Mouse (Mus musculus): ENCODE measurements at regions not wholly inside any gene's neighbourhood (a gene's known extent, or its start where the extent isn't known, plus 50 kb on each side); places are given as distances from the start of the nearest gene placed in this dataset.
"Not testable (repeated sequence)": the region's sequence is repeated elsewhere in the genome, so short reads cannot be mapped to it uniquely, and the experiment has no call there.

GRCm38 (mm10) chr17:9278046-9278445 lies 143.8 kb upstream of the Gm17728 start:
- not testable (repeated sequence) for DNase-seq

DNA sequence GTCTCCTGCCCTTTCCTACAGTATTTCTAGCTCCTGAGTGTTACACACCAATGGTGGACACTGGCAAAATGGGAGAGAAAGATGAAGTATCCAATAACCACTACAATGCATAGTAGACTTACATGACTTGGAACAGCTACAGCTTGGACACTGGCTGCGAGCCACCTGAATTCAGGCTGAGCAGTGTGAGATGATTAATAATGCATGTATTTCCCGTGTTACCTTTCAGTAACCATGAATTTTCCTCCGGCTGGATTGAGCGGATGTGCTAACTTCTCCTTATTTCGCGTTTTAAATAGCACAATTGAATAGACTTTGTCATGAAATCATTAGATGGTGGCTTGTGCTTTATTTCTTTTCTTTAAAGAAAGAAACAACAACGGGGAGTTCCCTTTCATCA lies 142.4 kb upstream of the Gm17728 start:
- DNase-seq, result no peak

DNA sequence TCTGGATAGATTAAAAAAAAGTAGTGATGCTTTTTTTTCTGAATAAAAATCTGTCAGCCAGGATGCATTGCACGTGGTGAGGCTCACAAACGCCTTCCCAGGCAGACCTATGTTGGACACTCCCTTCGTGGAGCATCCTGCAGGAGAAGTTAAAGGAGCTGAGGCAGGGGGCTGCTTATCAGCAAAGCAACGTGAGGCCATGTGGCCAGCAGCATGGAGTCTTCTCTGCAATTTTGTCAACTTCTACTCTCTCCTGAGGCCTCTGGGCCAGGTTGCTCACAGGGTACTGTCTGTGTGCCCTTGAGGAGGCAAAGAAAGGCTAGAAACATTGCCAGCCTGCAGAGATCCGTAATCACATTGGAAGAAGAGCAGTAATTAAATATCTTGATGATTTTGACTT lies 140.0 kb upstream of the Gm17728 start:
- no peak for DNase-seq

- DNase-seq, result no peak
Observed at GRCm38 (mm10) chr17:9282333-9283176, 139.3 kb upstream of the Gm17728 start.

- DNase-seq, result no peak
Observed at GRCm38 (mm10) chr17:9286431-9286830, 135.4 kb upstream of the Gm17728 start.

DNA sequence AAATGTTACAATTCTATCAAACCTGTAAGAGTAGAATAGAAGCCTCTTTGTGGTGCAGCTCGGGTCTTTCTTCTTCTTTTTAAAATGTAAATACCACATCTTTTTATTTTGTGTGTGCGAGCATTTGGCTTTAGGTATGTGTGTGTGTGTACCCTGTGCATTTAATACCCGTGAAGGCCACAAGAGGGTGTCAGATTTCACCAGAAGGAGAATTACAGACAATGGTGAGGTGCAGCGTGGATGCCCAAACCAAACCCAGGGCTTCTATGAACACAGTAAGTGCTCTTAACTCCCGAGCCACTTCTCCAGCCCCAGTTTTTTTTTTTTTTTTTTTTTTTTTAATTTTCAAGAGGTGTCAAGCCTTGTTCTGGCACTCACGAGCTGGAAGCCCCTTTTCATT lies 135.0 kb upstream of the Gm17728 start:
- no peak for DNase-seq

DNA sequence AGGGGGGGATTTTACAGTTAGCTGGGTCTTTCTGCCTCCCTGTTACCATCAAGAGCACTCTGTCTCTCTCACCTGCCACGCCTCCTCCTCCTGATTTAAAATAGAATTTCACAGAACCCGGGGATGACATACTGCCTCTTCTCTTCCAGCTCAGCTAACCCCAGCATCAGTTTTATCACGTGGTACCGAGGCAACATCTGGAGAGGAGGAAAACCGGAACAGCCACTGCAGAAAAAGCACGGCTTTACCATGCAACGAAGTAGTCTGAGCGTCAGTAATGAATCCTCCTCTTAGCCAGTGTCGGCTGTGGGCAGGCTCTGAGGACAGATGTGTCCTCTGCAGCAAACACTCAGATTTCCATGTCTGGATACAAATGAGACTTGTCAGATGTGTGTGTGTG lies 134.2 kb upstream of the Gm17728 start:
- no peak for DNase-seq

GRCm38 (mm10) chr17:9291601-9292000 lies 130.3 kb upstream of the Gm17728 start:
- DNase-seq, result no peak

DNA sequence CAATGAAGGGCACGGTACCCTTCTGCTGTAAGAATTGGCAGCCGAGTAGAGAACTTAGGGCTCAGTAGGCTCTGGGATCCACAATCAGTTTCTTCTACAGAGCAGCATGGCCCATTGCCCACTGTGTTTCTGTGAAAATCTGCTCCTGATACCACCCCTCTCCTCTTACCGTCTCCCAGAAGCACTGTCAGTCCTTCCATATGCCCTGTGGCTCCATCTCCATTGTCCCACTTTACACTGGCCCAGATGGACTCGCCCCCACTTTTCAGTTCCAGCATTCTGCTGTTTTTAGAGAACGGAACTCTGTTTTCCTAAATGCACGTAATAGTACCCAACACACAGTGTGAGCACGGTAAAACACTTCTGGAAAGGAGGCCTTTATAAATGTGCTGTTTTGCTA lies 129.6 kb upstream of the Gm17728 start:
- DNase-seq, result no peak

DNA sequence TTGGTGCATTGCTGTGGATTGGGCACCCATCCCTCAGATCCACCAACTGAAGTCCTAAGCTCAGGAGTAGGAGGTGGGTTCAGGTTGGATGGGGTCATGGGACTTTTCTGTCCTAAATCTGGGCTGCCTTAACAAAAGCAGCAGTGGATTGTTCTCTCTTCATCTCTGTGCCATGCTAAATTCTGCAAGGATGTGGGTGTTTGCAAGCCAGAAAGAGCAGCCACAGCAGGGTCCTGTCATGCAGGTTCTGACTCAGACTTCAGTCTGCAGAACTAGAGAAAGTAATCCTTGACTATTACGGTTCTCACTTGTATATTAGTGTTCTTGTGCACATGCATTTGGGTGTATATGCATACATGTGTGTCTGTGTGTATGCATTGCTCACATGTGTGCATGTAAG lies 125.5 kb upstream of the Gm17728 start:
- no peak for DNase-seq

GRCm38 (mm10) chr17:9298231-9298630 lies 123.6 kb upstream of the Gm17728 start:
- DNase-seq, result no peak

DNA sequence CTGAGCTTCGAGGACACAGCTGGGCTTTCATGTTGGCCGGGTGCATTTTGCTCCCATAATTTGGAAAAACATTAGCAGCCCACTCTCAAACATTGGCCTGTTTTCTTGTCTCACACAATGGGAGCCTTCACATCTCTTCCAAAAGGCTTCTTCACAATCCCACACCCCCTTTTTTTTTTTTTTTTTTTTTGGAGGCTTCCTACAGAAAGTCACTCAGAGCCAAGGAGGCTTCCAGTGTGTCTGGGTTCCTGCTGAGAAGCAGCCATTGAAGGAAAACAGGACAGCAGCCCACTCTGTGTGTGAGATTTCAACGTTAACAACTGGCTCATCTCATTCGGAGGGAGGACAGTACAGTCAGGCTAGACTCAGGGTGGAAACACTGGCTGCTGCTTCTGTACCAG lies 120.8 kb upstream of the Gm17728 start:
- no peak for DNase-seq

DNA sequence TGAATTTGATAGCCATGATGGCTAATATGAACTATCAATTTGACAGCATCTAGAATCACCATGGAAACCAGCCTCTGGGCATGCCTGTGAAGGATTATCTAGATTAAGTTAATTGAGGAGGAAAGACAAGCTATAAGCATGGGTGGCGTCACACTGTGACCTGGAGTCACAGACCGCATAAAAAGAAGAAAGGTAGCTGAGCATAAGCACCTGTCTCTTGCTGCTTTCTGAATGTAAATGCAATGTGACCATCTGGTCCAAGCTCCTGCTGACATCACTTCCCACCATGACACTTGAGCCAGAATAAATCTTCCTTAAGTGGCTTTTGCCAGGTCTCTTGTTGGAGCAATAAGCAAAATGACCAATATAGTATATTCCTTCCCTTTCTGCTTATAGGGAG lies 113.4 kb upstream of the Gm17728 start:
- DNase-seq, result no peak

DNA sequence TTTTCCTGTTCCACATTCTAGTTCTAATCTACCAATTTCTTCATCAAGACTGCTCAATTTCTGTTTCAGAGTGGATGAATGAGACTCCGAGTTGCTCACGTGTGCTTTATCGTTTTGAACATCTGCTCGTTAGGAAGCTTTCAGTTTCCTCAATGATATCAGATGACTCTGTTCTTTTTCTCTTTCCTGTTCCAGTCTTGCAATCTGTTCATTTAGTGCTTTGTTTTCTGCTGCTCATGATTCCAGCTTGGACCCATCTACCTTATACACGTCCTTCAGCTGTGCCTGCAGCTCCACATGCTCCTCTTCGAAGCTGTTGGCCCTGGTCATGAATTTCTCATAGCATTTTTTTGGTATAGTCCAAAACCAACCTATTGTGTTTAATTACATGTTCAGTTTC lies 99.1 kb upstream of the Gm17728 start:
- DNase-seq, result no peak

DNA sequence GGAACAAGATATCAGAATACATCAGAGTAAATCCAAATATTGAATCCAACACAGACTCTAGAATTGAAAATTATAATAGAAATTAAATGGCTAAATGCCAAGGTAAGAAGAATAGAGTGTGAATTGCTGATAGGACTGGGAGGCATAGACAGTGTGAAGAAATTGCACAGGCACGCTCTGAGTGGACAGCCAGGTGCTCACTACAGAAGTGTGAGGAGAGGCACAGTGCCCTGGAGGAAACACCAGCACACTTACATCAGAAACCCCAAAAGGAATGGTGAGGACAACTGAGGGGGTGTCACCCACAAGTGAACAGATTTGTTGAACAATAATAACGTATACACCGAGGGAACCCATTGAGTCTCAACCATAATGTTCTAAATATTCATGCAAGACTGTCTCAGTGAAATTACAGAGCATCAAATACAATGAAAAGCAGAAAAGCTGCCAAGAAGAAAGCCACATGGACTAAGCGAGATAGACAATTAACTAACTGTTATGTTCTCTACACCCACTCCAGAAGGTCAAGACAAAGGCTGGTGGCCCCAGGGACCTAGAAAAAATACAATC lies 92.9 kb upstream of the Gm17728 start:
- no peak for DNase-seq

DNA sequence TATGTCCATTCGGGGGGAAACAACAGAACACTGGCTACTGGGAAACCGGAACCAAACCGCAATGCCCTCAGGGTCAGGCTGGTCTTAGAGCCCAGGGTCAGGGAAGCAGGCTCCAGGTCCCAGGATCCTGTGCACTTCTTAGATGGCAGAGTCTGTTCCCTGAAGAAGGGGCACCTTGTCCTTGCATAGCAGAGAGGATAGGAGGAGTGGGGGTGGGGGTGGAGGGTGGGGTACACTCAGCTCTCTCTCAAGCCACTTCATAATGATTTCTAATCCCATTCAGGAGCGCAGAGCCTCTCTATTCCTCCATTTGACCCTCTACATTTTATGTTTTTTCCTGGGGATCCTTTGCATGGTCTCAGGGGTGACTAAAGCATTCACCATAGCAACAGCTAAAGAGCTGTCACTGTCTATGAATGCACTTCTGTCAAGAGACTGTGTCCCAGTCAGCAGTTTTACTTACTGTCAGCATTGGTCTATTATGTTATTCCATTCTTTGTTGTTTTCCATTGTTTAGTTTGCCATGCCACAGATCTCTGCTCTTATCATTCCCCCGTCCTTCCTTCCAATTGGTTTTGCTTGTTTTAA lies 64.2 kb upstream of the Gm17728 start:
- DNase-seq, result no peak
